Mouse (Mus musculus) thymus, adult 2 months (tissue): Measurements from ENCODE around the gene Smad3. TPM values are rescaled to one million over a fixed set of nuclear protein-coding genes. Genes with fewer than 3 reads are reported as not detected.

Source experiments
- DNase-seq: peaks from one replicate; pipeline ENCODE4 v3.0.0; 2021
- H3K27ac ChIP-seq: fragments of 200-500 bp; 2 replicates; pipeline ENCODE4 v1.5.1; 2012; ENCODE audit warnings: low read length, control low read depth; ENCODE audit not compliant: control insufficient read depth, insufficient read depth
- H3K27me3 ChIP-seq: fragments of 200-500 bp; 2 replicates; pipeline ENCODE4 v1.6.1; 2012; ENCODE audit warnings: mild to moderate bottlenecking, low read length, moderate library complexity, mixed read lengths; ENCODE audit not compliant: control insufficient read depth, insufficient read depth
- H3K36me3 ChIP-seq: fragments of 200-500 bp; 2 replicates; pipeline ENCODE4 v1.6.1; 2012; ENCODE audit warnings: mild to moderate bottlenecking, low read length, moderate library complexity; ENCODE audit not compliant: control insufficient read depth, insufficient read depth
- H3K4me1 ChIP-seq: fragments of 200-500 bp; replicated peaks from 2 replicates; pipeline ENCODE4 v1.6.1; 2012; ENCODE audit warnings: low read length; ENCODE audit not compliant: control insufficient read depth, insufficient read depth
- H3K4me3 ChIP-seq: fragments of 200-500 bp; 2 replicates; pipeline ENCODE4 v1.5.1; 2012; ENCODE audit warnings: mild to moderate bottlenecking, low read length, control low read depth, moderate library complexity; ENCODE audit not compliant: control insufficient read depth, insufficient read depth
- CTCF ChIP-seq: fragments of 200-500 bp; IDR thresholded peaks from 2 replicates; pipeline ENCODE4 v1.5.1; 2012; ENCODE audit warnings: mild to moderate bottlenecking, control low read depth, low read length, moderate library complexity, borderline replicate concordance; ENCODE audit not compliant: control insufficient read depth, poor library complexity, insufficient read depth; ENCODE audit errors: extremely low read depth
- POLR2A ChIP-seq: fragments of 200-500 bp; IDR thresholded peaks from 2 replicates; pipeline ENCODE4 v1.6.1; 2012; ENCODE audit warnings: mild to moderate bottlenecking, low read length, control low read depth, moderate library complexity; ENCODE audit not compliant: control insufficient read depth, poor library complexity, insufficient read depth; ENCODE audit errors: extremely low read depth
- WGBS: fragments of 180-500 bp; shearing (Covaris S2); methylation state at CpG from one replicate; pipeline ENCODE4 v1.1.7; 2018; 5-methylcytosine and 5-hydroxymethylcytosine counted together
- polyA plus RNA-seq: library from polyadenylated mRNA; depleted of rRNA; stranded (reverse); fragments of >200 nt; gene quantifications from 2 replicates; pipeline ENCODE4 v1.2.3, GENCODE M21; 2012

The Smad3 gene
- polyA plus RNA-seq, 1 experiment = 63.4 TPM

DNA sequence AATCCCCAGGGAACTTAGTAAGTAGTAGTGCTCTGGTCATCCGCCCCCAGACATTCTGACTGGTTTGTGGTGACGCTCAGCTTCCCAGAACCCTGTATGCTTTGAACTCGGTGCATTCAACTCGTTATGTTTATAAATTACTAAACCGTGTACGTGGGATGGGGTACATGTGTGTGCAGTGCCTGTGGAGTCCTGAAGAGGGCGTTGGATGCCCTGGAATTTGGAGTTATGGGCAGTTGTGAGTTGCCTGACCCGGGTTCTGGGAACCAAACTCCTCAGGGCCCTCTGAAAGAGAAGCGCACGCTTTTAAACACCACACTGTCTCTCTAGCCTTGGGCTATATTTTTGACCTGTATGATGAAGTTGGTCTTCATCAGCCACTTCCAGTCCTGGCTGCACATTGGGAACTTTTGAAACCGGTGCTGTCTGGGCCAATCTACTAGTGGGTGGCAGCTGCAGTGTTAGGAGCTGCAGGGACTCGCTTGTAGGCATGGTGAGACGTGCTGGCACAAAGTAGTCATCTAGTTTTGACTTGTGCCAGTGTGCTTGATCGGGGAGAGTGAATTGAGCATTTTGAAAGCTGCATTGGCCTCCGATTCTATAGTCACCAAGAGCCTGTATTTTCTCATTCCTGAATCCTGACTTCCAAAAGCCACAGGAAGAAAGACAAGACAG is 133.8 kb downstream of the Smad3 start:
- Histone ChIP-seq H3K27ac (no peak overlapping the region), H3K27me3 (no peaks in the 10 kb centered on the region), H3K4me3 (no peak overlapping the region), H3K4me1 (no peaks in the 10 kb centered on the region), H3K36me3 (peaks cover 44% of the 10 kb centered on the region)
- 96% methylated on average over 15 of the region's 15 CpGs for WGBS
- no peak for TF ChIP-seq POLR2A
- no peak for DNase-seq

DNA sequence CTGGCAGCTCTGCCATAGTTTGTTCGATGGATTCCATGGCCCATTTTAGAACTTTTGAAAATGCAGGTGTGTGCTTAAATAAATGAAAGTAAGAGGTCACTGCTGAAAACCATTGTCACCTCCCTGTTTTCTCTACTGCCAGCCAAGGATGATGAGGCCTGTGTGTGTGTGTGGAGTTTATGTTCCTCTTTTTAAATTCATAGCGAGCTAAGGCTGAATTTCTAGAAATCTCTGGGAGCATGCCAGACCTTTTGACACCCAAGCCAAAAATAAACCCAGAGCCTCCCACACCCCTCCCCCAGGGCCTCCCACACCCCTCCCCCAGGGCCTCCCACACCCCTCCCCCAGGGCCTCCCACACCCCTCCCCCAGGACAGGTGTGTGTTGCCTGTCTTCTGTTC is 139.8 kb downstream of the Smad3 start:
- 62% methylated on average over 2 of the region's 2 CpGs for WGBS
- peaks cover 51% of the 10 kb centered on the region for H3K36me3 ChIP-seq

DNA sequence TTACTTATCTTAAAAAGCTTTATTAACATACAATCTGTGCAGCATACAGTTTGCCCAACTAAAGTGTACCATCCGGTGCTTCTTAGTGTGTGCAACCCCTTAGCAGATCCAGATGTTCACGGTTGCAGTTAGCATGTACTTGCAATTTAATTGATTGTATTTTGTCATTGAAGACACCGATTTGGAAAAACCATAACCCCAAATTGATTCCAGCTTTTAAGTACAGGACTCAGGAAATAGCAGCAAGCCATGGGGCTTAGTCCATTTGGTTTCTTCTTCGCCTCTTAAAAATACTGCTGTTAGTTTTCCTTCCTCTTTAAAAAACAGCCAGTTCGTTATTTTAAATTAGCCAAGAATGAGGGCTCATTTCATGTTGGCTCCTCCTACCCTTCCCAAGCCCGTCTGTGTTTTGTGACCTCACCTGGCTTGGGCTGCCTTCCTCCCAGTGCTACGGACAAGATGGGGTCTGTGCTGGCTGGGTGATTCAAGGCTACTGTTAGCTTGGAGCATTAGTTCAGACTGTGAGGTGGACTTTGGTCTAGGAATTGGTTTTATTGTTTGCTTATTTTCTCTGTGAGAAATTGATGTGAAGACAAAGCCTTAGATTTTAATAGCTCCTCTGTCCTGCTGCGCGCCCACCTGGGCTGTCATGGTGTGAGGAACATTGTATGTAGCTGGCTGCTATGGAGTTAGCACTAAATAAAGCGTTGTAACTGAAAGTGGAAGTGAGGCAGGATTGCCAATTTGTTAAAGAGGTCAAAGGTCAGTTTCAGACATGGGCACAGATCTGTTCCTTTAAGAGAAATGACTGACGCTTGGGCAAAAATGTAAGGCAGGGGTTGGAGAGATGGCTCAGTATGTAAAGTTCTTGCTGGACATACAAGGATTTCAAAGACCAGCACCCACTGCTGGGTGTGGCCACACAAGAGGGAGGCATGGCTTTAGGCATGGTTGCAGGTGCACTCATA is 143.5 kb downstream of the Smad3 start:
- no peaks in the 10 kb centered on the region for H3K27me3 ChIP-seq
- no peak overlapping the region for H3K4me3 ChIP-seq
- H3K4me1 ChIP-seq = peaks cover 34% of the 10 kb centered on the region
- peaks cover 25% of the 10 kb centered on the region for H3K36me3 ChIP-seq
- H3K27ac ChIP-seq = no peak overlapping the region
- DNase-seq = no peak
- no peak for TF ChIP-seq CTCF
- TF ChIP-seq POLR2A = no peak
- 55% methylated on average over 11 of the region's 11 CpGs for WGBS

More for the DNA sequence above, 139.8 kb downstream of the Smad3 start:
- DNase-seq = no peak
- H3K4me3 ChIP-seq = no peak overlapping the region
- peaks cover 5% of the 10 kb centered on the region for H3K4me1 ChIP-seq
- H3K27me3 ChIP-seq = no peaks in the 10 kb centered on the region
- no peak overlapping the region for H3K27ac ChIP-seq
- TF ChIP-seq POLR2A = no peak
- TF ChIP-seq CTCF = no peak

DNA sequence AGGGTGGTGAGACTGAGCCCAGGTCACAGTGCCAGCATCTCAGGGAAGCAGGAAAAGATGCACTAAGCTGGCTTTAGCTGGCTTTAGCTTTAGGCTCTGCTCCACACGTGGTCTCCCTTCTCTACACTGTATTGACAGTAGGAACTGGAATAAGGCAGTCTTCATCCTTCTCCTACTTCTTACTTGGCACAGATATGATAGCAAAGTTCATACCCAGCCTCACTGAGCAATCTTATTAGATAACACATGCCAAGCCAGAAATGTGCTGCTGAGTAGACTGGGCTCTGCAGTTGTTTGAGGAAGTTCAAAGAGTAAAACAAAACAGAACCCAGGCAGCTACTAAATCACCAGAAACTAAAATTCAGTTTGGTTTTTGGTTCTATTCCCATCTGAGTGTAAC is 144.2 kb downstream of the Smad3 start:
- H3K27ac ChIP-seq = no peak overlapping the region
- H3K4me1 ChIP-seq = peaks cover 39% of the 10 kb centered on the region
- H3K27me3 ChIP-seq = no peaks in the 10 kb centered on the region
- TF ChIP-seq POLR2A = no peak
- no peak for TF ChIP-seq CTCF
- H3K4me3 ChIP-seq = no peak overlapping the region
- 20% methylated on average over 1 of the region's 1 CpGs for WGBS
- peaks cover 19% of the 10 kb centered on the region for H3K36me3 ChIP-seq
- DNase-seq = no peak

DNA sequence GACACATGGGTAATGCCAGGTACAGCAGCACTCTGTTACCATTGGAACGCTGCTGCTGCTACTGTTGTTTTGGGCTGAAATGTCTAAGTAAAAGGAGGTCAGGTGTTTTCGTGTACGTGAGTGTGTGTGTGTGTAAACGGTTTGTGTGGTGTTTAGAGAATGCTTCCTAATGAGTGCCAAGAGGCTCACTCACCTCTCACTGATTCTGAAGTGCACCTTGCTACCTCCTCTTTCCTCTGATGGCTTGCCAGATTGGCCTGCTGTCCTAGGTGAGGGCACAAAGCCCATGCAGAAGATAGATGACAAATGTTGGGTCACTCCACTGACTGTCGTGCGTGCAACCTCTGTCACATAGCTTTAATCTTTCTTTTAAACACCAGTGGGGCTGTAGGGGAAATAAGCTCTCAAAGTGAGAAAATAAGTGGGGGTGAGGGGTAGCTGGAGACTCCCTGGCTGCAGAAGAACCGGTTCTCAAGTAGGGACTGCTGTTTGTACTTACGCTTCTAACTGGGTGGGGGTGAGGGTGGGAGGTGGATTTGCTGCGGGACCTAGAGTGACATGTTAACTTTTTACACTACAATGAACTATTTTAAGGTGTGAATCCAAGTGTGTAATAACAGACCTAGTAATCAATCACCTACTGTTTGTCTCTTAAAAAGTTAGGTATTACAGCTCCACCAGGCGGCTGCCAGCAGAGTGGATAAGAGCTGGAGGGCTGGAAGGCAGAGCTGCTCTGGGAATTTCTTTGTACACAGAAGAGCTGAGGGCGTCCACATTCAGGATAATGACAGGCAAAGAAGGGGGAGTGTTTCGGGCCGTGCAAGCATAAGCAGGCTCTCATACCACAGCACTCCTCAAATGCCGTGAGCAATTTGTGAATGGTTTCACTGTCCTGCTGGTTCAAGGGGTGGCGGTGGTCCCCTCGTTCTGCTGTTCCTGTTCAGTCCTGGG is 145.0 kb downstream of the Smad3 start:
- 71% methylated on average over 16 of the region's 16 CpGs for WGBS
- DNase-seq = no peak
- no peak overlapping the region for H3K27ac ChIP-seq
- H3K36me3 ChIP-seq = peaks cover 13% of the 10 kb centered on the region
- H3K27me3 ChIP-seq = no peaks in the 10 kb centered on the region
- H3K4me1 ChIP-seq = peaks cover 45% of the 10 kb centered on the region
- no peak for TF ChIP-seq POLR2A
- no peak for TF ChIP-seq CTCF
- H3K4me3 ChIP-seq = no peak overlapping the region

DNA sequence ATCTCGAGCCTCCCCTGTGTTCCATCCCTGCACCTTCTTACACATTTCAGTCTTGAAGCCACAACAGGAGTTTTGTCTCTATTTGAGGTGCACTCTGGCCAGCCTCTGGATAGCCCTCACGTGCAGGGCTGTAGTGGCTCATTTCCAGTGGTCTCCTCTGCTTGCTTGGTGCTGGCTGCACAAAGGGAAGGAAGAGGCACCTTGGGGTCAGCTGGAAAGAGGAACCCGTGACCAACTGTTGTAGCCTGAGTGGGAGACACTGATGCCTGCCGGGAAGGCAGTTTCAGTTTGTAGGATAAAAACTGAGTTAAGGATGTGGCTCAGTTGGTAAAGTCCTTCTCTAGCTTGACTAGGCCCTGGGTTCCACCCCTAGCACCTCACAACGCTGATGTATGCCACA is 145.8 kb downstream of the Smad3 start:
- Histone ChIP-seq H3K4me3 (no peak overlapping the region), H3K27me3 (no peaks in the 10 kb centered on the region), H3K36me3 (peaks cover 5% of the 10 kb centered on the region), H3K27ac (no peak overlapping the region), H3K4me1 (peaks cover 47% of the 10 kb centered on the region)
- 31% methylated on average over 5 of the region's 5 CpGs for WGBS
- no peak for DNase-seq
- no peak for TF ChIP-seq POLR2A
- no peak for TF ChIP-seq CTCF
